Mouse (Mus musculus): ENCODE results near the gene Cdk14.
"Not testable (repeated sequence)": the region's sequence is repeated elsewhere in the genome, so short reads cannot be mapped to it uniquely, and the experiment has no call there.

Cdk14 gene

DNA sequence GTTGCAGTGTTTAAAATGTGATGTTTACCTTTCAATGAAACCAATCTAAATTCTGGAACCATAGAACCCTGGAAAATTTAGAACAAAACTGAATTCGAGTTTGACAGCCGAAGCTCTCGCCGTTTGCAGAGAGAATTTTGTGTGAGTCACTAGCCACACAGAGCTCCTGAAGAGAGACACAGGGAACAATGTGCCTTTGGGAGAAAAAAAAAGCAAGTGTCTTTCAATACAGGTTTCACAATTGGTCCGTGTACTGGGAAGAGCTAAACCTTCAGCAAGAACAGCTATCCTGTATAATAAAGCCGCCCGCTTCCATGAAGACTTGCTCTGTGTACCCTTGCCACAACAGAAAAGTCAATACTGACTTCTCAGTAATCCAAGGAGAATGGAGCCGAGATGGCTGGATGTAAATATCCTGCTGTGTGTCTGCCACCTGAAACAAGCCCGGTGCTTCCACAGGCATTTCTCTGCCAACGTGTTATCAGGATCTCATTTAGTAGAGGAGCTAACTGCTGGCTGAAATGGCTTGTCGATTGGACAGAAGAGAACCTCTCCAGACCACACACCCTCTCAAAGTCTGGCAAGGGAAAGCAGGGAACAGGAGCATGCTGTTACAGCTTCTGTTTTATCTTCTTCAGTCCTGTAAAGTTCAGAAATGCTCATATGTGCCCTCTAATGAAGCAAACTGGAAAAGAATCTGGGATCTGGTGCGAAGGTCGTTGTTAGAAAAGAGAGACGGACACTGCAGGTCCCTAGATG is 159.0 kb downstream of the Cdk14 start:
- DNase-seq, result no peak

GRCm38 (mm10) chr5:5260309-5260708 is 159.8 kb downstream of the Cdk14 start:
- no peak for DNase-seq

- no peak for DNase-seq
Observed at GRCm38 (mm10) chr5:5254391-5254790, 165.7 kb downstream of the Cdk14 start.

- no peak for DNase-seq
Observed at GRCm38 (mm10) chr5:5253177-5253576, 166.9 kb downstream of the Cdk14 start.

GRCm38 (mm10) chr5:5247671-5248070 is 172.4 kb downstream of the Cdk14 start:
- peak; percentile 6 for DNase-seq

DNA sequence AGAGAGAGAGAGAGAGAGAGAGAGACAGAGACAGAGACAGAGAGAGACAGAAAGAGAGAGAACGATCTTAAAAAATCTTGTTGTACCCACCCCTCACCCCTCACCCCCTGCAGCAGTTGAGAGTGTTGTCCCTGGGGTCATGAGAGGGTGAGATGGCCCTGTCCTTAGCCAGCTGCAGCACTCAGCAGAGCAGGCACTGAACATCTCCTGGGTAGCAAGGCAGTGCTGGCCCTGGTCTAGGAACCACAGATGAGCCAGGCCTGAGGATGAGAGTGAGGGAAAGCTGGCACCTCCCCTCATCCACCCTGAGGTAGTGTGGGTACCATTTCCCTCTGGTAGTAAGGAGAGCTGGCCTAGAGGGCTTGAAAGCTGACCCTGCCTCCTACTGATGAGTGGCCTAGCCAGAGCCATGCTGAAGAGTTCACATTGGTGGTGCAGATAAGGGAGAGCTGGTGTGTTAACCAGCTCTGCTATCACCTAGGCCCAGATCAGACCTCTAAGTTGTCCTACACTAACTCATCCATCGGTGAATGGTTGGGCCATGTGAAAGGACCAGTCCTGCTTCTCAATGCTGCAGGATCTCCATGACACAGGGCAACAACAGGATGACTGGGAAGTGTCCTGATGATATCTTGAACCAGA is 173.5 kb downstream of the Cdk14 start:
- DNase-seq, result no peak

DNA sequence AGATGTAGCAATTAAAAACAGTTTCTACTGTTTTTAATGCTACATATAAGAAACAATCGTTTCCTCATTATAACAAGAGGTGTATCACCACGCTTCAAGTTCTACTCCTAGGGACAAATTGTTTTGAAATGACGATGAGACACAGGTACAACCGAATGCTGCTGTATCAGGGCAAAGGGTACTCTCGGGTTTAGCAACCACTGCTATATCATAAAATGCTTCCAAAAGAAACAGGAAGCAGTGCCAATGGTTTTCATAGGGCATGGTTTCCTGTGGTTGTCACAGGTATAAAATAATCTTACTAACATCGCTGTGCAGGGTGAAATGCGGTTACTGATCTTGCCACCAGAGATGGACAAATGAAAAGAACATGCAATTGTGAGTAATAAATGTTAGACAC is 174.9 kb downstream of the Cdk14 start:
- no peak for DNase-seq

DNA sequence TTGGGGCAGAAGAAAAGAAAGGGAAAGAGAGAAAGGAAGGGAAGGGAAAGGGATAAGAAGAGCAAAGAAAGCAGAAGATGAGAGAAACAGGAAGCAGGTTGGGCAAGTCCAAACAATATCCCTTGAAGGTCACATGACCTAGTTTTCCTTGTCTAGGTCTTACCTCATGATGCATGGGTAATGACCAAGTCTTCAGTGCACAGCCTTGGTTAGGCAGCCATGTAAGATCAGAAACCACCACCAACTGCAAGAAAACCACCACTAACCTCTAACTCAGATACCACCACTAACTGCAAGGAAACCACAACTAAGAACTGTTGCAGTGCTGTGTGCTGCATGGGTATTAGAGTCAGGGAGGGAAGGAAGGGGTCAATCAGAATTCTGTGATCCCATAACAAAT is 176.5 kb downstream of the Cdk14 start:
- DNase-seq, result no peak

DNA sequence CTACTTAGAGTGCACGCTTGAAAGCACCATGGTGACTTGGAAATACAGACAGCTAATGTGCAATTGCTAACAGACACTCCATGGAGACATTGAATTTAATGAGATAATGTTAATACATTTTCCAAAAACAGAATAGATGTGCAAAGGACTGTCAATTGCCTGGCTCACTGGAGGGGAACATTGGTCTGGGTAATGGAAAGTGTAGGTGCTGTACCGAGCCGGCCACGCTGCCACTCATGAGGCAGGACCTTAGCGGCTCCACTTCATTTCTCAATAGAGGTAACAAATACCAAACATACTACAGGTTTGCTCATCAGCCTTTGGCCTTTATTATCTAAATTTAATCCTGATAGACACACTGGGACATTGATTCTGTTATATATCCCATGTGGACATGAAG is 177.4 kb downstream of the Cdk14 start:
- no peak for DNase-seq

DNA sequence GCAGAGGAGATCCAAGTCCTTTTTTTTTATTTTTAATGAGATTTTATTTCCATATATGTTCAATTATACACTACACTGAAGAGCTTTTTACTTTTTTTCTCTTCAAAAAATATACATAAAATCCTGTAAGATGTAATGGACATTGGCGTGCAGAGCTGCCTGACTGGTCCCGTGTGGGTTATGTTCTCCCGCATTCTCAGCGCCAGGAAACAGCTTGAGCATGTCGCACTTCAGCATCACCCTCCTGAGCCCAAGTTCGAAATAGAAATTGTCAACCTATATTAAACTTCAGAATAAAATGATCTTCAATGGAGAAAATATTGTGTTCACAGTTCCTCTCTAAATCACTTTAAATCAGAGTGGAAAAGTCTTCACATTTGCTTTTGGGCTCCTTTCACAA is 179.0 kb downstream of the Cdk14 start:
- DNase-seq, result no peak

DNA sequence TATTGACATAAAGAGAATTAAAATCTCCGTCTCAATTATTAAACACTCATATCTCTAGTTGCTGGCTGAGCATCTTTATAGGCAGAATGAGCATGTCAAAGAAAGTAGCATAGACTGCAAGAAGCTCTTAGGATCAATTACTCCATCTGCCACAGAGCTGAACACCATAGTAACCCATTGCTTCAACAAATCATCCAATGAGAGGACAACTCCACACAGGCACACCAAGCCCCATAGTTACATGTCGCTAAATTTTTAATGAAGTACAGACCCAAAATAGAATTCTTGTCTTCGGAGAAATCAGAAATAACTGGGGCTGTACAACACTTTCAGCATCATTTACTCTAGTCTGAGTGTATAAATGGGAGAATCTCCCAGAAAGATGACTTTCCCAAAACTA is 180.0 kb downstream of the Cdk14 start:
- DNase-seq, result no peak

DNA sequence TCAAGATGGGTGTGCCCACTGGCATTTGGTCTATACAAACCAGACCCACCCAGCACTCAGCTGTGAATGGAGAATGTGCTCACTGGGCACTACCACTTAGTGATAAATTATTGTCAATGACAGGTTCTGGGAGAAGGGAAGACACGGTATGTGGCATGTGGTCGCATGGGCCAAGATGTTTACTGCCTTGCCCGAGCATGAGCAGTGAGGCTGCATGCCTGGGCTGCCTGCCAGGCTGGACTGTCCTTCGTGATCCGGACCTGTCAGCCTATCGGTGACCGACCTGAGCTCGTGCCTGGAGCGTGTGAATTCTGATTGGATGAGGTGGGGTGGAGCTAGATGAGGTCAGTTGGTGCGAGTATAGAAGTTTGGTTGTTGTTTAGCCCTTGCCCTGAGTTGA is 185.2 kb downstream of the Cdk14 start:
- not testable (repeated sequence) for DNase-seq

GRCm38 (mm10) chr5:5226966-5227365 is 193.1 kb downstream of the Cdk14 start:
- DNase-seq, result no peak

- DNase-seq, result no peak
Observed at GRCm38 (mm10) chr5:5211780-5212135, 208.4 kb downstream of the Cdk14 start.

GRCm38 (mm10) chr5:5211034-5211779 is 208.9 kb downstream of the Cdk14 start:
- peak; percentile 8 for DNase-seq

DNA sequence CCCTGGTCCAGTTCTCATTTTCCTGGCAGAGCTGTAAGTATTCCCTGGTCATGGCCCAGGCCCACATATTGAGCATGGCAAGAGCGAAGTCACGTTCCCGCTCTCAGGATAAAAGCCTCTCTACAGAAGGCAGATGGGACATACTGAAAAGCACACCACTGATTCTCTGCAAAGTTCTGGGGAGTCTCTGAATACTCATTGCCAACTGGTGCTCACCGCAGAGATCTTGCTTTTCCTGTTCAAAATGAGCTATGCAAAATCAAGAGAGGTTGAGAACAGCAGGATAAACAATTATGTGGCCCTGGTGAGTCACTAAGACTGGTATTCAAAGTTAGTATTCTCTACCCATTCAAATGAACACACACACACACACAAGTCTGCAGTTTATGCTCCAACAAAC is 212.1 kb downstream of the Cdk14 start:
- no peak for DNase-seq

DNA sequence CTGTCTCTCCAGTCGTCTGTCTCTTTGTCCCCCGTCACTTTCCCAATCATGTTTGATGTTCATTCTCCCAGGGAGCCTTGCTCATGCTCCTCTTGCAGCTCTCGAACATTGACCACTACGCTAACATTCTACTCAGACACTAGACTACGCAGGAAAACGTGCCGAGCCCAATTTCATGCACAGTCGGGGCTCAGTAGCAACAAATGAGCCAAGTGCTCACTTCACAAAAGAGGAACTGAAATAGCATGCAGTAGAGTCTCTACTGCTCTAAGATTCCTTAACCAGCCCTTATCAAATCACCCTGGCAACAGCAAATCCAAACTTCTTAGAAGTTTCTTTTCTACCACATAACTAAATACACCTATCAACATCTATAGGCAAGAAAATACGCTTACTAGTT is 214.1 kb downstream of the Cdk14 start:
- DNase-seq, result no peak

DNA sequence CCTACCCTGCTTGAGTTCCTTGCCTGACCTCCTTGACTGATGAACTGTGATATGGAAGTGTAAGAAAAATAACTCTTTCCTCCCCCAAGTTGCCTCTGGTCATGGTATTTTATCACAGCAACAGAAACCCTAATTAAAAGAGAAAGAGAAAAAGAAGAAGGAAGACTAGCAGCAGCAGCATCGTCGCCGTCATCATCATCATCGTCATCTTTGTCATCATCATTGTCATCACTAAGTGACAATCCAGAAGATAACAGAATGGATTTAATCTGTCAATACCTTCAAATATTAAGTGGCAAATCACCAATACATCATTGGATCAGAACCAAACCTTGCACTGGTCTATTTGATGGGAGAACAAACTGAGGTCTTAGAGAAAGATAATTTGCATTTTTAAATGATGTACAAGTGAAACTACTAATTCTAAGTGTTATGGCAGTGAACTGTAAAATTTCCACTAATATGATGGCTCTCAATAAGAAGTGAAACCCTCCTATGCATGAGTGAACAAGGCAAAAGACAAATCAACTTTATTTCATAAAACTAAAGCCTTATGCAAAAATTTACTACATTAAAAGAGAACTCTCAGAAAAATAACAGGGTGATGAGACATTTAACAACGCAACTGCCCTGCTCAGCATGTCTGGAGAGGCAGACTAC is 225.4 kb downstream of the Cdk14 start:
- DNase-seq, result no peak

DNA sequence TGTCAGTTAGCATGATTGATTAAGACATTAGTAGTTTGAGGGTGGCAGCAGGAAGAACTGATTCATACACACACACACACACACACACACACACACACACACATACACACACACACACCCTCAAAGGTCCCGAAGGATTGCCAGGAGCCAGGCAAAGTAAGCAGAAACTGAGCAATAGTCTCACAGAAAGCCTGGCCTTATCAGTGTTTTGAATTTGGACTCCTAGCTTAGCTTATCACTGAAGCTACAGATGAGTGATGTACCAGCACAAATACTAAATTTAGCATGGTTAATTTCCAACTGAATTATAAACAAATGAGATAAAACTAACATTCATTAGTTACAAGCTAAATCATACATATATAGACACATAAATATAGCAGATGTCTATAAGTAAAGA is 230.5 kb downstream of the Cdk14 start:
- no peak for DNase-seq

GRCm38 (mm10) chr5:5185987-5186742 is 233.9 kb downstream of the Cdk14 start:
- DNase-seq, result no peak

DNA sequence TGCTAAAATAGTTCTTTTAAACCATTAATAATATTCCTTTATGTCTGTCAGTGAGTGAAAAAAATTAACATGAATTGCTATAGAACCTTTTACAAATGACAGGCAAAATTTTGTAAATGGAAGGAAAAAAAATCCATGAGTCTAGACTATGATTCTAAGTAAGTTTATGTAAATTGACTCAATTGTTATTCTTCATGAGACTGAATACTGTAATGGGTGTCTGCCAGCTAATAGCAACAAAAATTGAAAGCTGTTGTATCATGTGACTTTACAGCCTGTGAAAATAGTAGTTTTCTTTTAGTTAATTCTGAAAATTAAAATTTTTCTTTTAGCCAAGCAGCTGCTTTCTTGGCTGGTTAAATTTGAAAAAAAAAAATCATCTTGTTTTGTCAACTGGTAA is 234.6 kb downstream of the Cdk14 start:
- DNase-seq, result no peak

DNA sequence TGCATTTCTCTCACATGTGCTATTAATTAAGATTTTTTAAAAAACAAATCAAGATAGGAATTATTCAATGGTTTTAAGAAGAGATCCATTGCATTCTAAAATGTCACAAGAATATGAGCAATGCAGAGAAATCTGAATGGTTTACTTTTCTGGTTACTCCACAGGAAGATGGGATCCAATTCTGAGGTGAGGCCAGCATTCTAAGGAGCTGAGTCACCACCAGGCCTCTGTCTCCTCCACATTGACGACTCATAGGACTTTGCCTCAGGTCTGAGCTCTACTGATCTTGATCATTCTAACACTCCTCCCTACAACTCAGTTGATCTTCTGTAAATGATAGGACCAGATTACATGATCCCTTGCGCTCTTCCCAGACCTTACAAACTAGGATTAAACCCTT is 239.4 kb downstream of the Cdk14 start:
- no peak for DNase-seq

GRCm38 (mm10) chr5:5180311-5180710 is 239.8 kb downstream of the Cdk14 start:
- DNase-seq, result peak; percentile 29
